8 mouse cellular contexts compared by ENCODE assay signal in the genomic region with DNA sequence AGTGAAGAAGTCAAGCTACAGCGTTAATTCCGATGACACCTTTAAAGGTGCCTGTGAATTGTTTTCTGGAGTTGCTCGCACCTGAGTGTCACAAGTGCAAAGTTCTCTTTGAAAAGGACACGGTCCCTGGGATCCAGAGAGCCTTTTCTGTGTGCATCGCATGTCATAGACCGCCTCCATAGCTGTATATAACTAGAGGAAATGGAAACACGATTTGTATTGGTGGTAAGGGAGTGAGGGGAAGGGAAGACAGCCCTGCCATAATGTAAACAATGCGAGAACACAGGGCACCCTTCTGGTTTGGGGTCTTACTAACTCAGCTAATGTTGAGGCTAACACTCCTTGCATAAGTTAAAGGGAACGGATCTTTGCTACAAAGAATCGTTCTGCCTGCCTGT. TPM values are rescaled to one million over a fixed set of nuclear protein-coding genes. Genes with fewer than 3 reads are reported as not detected.
DNase-seq lines count a peak whose midpoint lies in the region; ATAC-seq lines count a peak whose summit lies in the region.

No protein-coding gene starts in this region.

- H3K4me2 ChIP-seq in liver, embryonic 13.5 days = peak overlapping the region; percentile 93

- H3K4me1 ChIP-seq in liver, embryonic 13.5 days (replicated peaks) = peaks cover 18% of the 10 kb centered on the region

- 8% methylated on average over 10 of the region's 10 CpGs for WGBS in liver, embryonic 13.5 days (ENCODE audit: insufficient replicate concordance)

- peak overlapping the region; percentile 83 for H3K4me3 ChIP-seq in liver, embryonic 13.5 days (replicated peaks)

- no peaks in the 10 kb centered on the region for H3K27me3 ChIP-seq in liver, embryonic 13.5 days

- no peak for DNase-seq in frontal cortex, postnatal 14 days (ENCODE audit: low spot score in 2 of 2)
- peak; percentile 32 for DNase-seq in thymus, postnatal 0 days (ENCODE audit: low spot score)
- DNase-seq in thymus, postnatal 4 days = no peak
- no peak for DNase-seq in liver, embryonic 13.5 days
- no peak for DNase-seq in yolk sac, embryonic 10.5 days (ENCODE audit: low spot score)
- no peak for DNase-seq in right cerebral cortex, postnatal 25 days
- no peak for DNase-seq in testis, postnatal 14 days (ENCODE audit: low spot score)

- ATAC-seq in frontal cortex, adult (ENCODE audit: low TSS enrichment) = peak; percentile 29
- peak; percentile 26 for ATAC-seq in liver, embryonic 13.5 days (ENCODE audit: low read depth)

- H3K9ac ChIP-seq in liver, embryonic 13.5 days = peak overlapping the region; percentile 91

- H3K9me3 ChIP-seq in liver, embryonic 13.5 days (replicated peaks) = no peaks in the 10 kb centered on the region

- H3K36me3 ChIP-seq in liver, embryonic 13.5 days = no peaks in the 10 kb centered on the region

- peak overlapping the region; percentile 79 for H3K27ac ChIP-seq in liver, embryonic 13.5 days

RNA-seq across cellular contexts. Expression of a gene that starts 0.7 kb away (rescaled TPM):
- polyA plus RNA-seq in thymus, postnatal 0 days (2015; fragmentation: Nextera tagmentation; extraction: Ambion mirVana) = 18.2 and 20.8 TPM in 2 replicates
- polyA plus RNA-seq in liver, embryonic 13.5 days (2015; fragmentation: Nextera tagmentation; extraction: Ambion mirVana) = 6.7 and 8.7 TPM in 2 replicates

RNA-seq across cellular contexts. Expression of a gene that starts 55.0 kb away (rescaled TPM):
- 713 and 718 TPM in 2 replicates for polyA plus RNA-seq in thymus, postnatal 0 days (2015; fragmentation: Nextera tagmentation; extraction: Ambion mirVana)
- 94.0 and 100 TPM in 2 replicates for polyA plus RNA-seq in liver, embryonic 13.5 days (2015; fragmentation: Nextera tagmentation; extraction: Ambion mirVana)
